Mouse (Mus musculus): ENCODE measurements around the gene Ash1l. TPM values are rescaled to one million over a fixed set of nuclear protein-coding genes. Genes with fewer than 3 reads are reported as not detected.

Ash1l gene
- total RNA-seq, 2 experiments from 2014 or later: 96.1 to 96.9 TPM

GRCm38 (mm10) chr3:89100811-89101210 is 150.4 kb downstream of the Ash1l start, which contains the start of gene Gm43738:
Gene Gm43738, minus strand, starts transcription at chr3:89101099.
- intact Hi-C loops (cut with DNase I): loop anchor here (5.0 kb wide), 1 partner anchor 56 kb away; no protein-coding TSS in a partner anchor
- Histone ChIP-seq H3K27ac (peak within 1 kb of the TSS; percentile 45; the same call in 1 of the 2 replicates), H3K4me3 (peak within 1 kb of the TSS; percentile 71)
- DNase-seq (ENCODE audit: extremely low spot score in 1 of 2, low spot score in 2 of 2): no peak
- TF ChIP-seq CTCF (IDR thresholded peaks at IDR 0.05): no peak

- H3K4me3 ChIP-seq: peak overlapping the region; percentile 71
- intact Hi-C loops (cut with DNase I): loop anchor here (5.0 kb wide), 1 partner anchor 56 kb away; no protein-coding TSS in a partner anchor
- peak overlapping the region; percentile 45; the same call in 1 of the 2 replicates for H3K27ac ChIP-seq
- no peak for TF ChIP-seq CTCF (IDR thresholded peaks at IDR 0.05)
- DNase-seq (ENCODE audit: extremely low spot score in 1 of 2, low spot score in 2 of 2): peak in 1 of 2 experiments; percentile 55
These were observed 151.0 kb downstream of the Ash1l start for GRCm38 (mm10) chr3:89101459-89101811.

- peak; percentile 89 to 97 for DNase-seq (ENCODE audit: extremely low spot score in 1 of 2, low spot score in 2 of 2)
- Histone ChIP-seq H3K27ac (peak within 1 kb of the TSS; percentile 66), H3K4me3 (peak within 1 kb of the TSS; percentile 71)
- intact Hi-C loops (cut with DNase I): loop anchor here (5.0 kb wide), 1 partner anchor 55 kb away; no protein-coding TSS in a partner anchor
- TF ChIP-seq CTCF (IDR thresholded peaks at IDR 0.05): peak; percentile 44
These were observed 151.5 kb downstream of the Ash1l start, which contains the start of gene Fdps for GRCm38 (mm10) chr3:89101812-89102494. Gene Fdps, minus strand, starts transcription at chr3:89101959.

GRCm38 (mm10) chr3:89102495-89103290 is 152.3 kb downstream of the Ash1l start:
- Histone ChIP-seq H3K4me3 (peak overlapping the region; percentile 71; the same call in 1 of the 2 replicates), H3K27ac (peak overlapping the region; percentile 66)
- no peak for DNase-seq (ENCODE audit: extremely low spot score in 1 of 2, low spot score in 2 of 2)
- intact Hi-C loops (cut with DNase I): loop anchor here (5.0 kb wide), 1 partner anchor 55 kb away; no protein-coding TSS in a partner anchor
- TF ChIP-seq CTCF (IDR thresholded peaks at IDR 0.05): no peak

- intact Hi-C loops (cut with DNase I): loop anchor here (5.0 kb wide), 1 partner anchor 54 kb away; no protein-coding TSS in a partner anchor
- TF ChIP-seq CTCF (IDR thresholded peaks at IDR 0.05): no peak
- no peak overlapping the region for H3K4me3 ChIP-seq
- H3K27ac ChIP-seq: no peak overlapping the region
- no peak for DNase-seq (ENCODE audit: extremely low spot score in 1 of 2, low spot score in 2 of 2)
These were observed 152.8 kb downstream of the Ash1l start for GRCm38 (mm10) chr3:89103291-89103595.

GRCm38 (mm10) chr3:89106881-89107280 is 156.5 kb downstream of the Ash1l start:
- intact Hi-C loops (cut with DNase I): no loop called here
- Histone ChIP-seq H3K27ac (no peak overlapping the region), H3K4me3 (no peak overlapping the region)
- no peak for TF ChIP-seq CTCF (IDR thresholded peaks at IDR 0.05)
- DNase-seq (ENCODE audit: extremely low spot score in 1 of 2, low spot score in 2 of 2): no peak

- Histone ChIP-seq H3K27ac (no peak overlapping the region), H3K4me3 (no peak overlapping the region)
- intact Hi-C loops (cut with DNase I): no loop called here
- no peak for DNase-seq (ENCODE audit: extremely low spot score in 1 of 2, low spot score in 2 of 2)
- TF ChIP-seq CTCF (IDR thresholded peaks at IDR 0.05): no peak
These were observed 157.1 kb downstream of the Ash1l start for GRCm38 (mm10) chr3:89107545-89107944.

- no peak for TF ChIP-seq CTCF (IDR thresholded peaks at IDR 0.05)
- H3K27ac ChIP-seq: no peak overlapping the region
- intact Hi-C loops (cut with DNase I): no loop called here
- H3K4me3 ChIP-seq: no peak overlapping the region
- no peak for DNase-seq (ENCODE audit: extremely low spot score in 1 of 2, low spot score in 2 of 2)
These were observed 157.7 kb downstream of the Ash1l start for GRCm38 (mm10) chr3:89108146-89108545.

- no peak for TF ChIP-seq CTCF (IDR thresholded peaks at IDR 0.05)
- no peak overlapping the region for H3K27ac ChIP-seq
- no peak for DNase-seq (ENCODE audit: extremely low spot score in 1 of 2, low spot score in 2 of 2)
- intact Hi-C loops (cut with DNase I): no loop called here
- H3K4me3 ChIP-seq: no peak overlapping the region
These were observed 162.6 kb downstream of the Ash1l start for GRCm38 (mm10) chr3:89113058-89113457.

GRCm38 (mm10) chr3:89115522-89115921 is 165.1 kb downstream of the Ash1l start:
- peak; percentile 58 for TF ChIP-seq CTCF (IDR thresholded peaks at IDR 0.05)
- no peak overlapping the region for H3K4me3 ChIP-seq
- no peak for DNase-seq (ENCODE audit: extremely low spot score in 1 of 2, low spot score in 2 of 2)
- no peak overlapping the region for H3K27ac ChIP-seq
- intact Hi-C loops (cut with DNase I): loop anchor here (5.0 kb wide), 1 partner anchor 42 kb away; no protein-coding TSS in a partner anchor

- no peak overlapping the region for H3K27ac ChIP-seq
- no peak for DNase-seq (ENCODE audit: extremely low spot score in 1 of 2, low spot score in 2 of 2)
- H3K4me3 ChIP-seq: no peak overlapping the region
- intact Hi-C loops (cut with DNase I): no loop called here
- TF ChIP-seq CTCF (IDR thresholded peaks at IDR 0.05): no peak
These were observed 172.9 kb downstream of the Ash1l start for GRCm38 (mm10) chr3:89123313-89123712.

- Histone ChIP-seq H3K27ac (no peak overlapping the region), H3K4me3 (no peak overlapping the region)
- intact Hi-C loops (cut with DNase I): no loop called here
- no peak for TF ChIP-seq CTCF (IDR thresholded peaks at IDR 0.05)
- DNase-seq (ENCODE audit: extremely low spot score in 1 of 2, low spot score in 2 of 2): no peak
These were observed 173.8 kb downstream of the Ash1l start for GRCm38 (mm10) chr3:89124241-89124640.

All from left cerebral cortex, adult 2 months (tissue).